ENCODE assay signal across 1 mouse cellular context in the genomic region with DNA sequence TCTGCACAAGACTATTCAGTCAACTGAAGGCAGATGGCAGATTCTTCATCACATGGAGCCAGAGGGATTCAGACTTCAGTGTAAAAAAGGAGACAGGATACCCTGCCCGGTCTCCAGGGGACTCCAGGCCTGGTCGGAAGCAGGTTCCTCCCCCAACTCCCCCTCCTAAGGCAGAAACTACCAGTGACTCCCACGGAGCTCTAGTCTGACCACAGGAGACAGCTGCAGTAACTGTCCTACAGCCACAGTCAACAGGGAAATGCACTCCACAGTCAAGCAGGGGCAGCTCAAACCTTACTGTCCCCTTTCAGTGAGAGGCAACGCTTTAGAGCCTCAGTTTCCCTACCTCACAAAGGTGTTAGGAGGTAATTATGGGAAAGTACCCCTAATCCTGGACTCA.
A peak's percentile ranks its signal among the peaks of the same experiment; 100 is the strongest.
TF ChIP-seq lines count a peak whose summit lies in the region.

No protein-coding gene starts in this region.

TF ChIP-seq in myocyte, 11 proteins besides CTCF, POLR2A, EP300 and RAD21 (continued from another document):
- TF ChIP-seq SRF (IDR thresholded peaks at IDR 0.05; ENCODE audit: control insufficient read depth, insufficient read length, low read depth) = no peak
- TF ChIP-seq TCF12 (IDR thresholded peaks at IDR 0.05; ENCODE audit: insufficient read depth, poor library complexity, severe bottlenecking) = no peak
- TF ChIP-seq MYOG (IDR thresholded peaks at IDR 0.05; ENCODE audit: control insufficient read depth in 1 of 3, insufficient read depth in 1 of 3, insufficient read length in 2 of 3, low read depth in 2 of 3) = peak in 2 of 3 experiments; percentile 22 to 69
- no peak for TF ChIP-seq REST (IDR thresholded peaks at IDR 0.05; ENCODE audit: insufficient read depth, insufficient read length)
